Mouse (Mus musculus) heart, adult 2 months (tissue): ENCODE results near the gene Tmem240. TPM values are rescaled to one million over a fixed set of nuclear protein-coding genes. Genes with fewer than 3 reads are reported as not detected.
"Not testable (repeated sequence)": the region's sequence is repeated elsewhere in the genome, so short reads cannot be mapped to it uniquely, and the experiment has no call there.

ENCODE experiments used
- DNase-seq, 2 experiments: peaks; one replicate each; pipeline ENCODE4 v3.0.0; 2021
- H3K27ac ChIP-seq: fragments of 200-600 bp; 2 replicates; pipeline ENCODE4 v1.8.1; 2022
- H3K27me3 ChIP-seq: fragments of 200-500 bp; 2 replicates; pipeline ENCODE4 v1.6.1; 2012; ENCODE audit warnings: mild to moderate bottlenecking, low read length, inconsistent platforms, mixed read lengths; ENCODE audit not compliant: control insufficient read depth, insufficient read depth
- H3K36me3 ChIP-seq: fragments of 200-500 bp; 2 replicates; pipeline ENCODE4 v1.6.1; 2012; ENCODE audit warnings: low read length, inconsistent platforms; ENCODE audit not compliant: control insufficient read depth, insufficient read depth
- H3K4me1 ChIP-seq: fragments of 200-500 bp; 2 replicates; pipeline ENCODE4 v1.6.1; 2011; ENCODE audit warnings: low read length; ENCODE audit not compliant: control insufficient read depth, insufficient read depth
- H3K4me3 ChIP-seq: fragments of 200-600 bp; 2 replicates; pipeline ENCODE4 v1.8.1; 2022
- H3K79me2 ChIP-seq: fragments of 200-500 bp; replicated peaks from 2 replicates; pipeline ENCODE4 v1.6.1; 2012; ENCODE audit warnings: mild to moderate bottlenecking, inconsistent platforms, low read length, moderate library complexity, mixed read lengths; ENCODE audit not compliant: control insufficient read depth, insufficient read depth
- H3K9ac ChIP-seq: fragments of 200-500 bp; 2 replicates; pipeline ENCODE4 v1.6.1; 2012; ENCODE audit warnings: low read depth, mild to moderate bottlenecking, control low read depth, inconsistent platforms, low read length, mixed read lengths
- CTCF ChIP-seq: fragments of 200-600 bp; IDR thresholded peaks from 2 replicates; pipeline ENCODE4 v1.8.1; 2022; ENCODE audit warnings: antibody characterized with exemption, mild to moderate bottlenecking, moderate library complexity
- EP300 ChIP-seq: fragments of 200-500 bp; IDR thresholded peaks from 2 replicates; pipeline ENCODE4 v1.6.1; 2011; ENCODE audit warnings: low read depth, low read length, control low read depth; ENCODE audit not compliant: insufficient read depth
- POLR2A ChIP-seq: fragments of 200-500 bp; IDR thresholded peaks from 2 replicates; pipeline ENCODE4 v1.6.1; 2011; ENCODE audit warnings: mild to moderate bottlenecking, low read depth, low read length, control low read depth; ENCODE audit not compliant: insufficient read depth
- WGBS: fragments of 180-500 bp; shearing (Covaris S2); methylation state at CpG from one replicate; pipeline ENCODE4 v1.1.7; 2018; 5-methylcytosine and 5-hydroxymethylcytosine counted together
- intact Hi-C: fragments of 180-260 bp; cut with DNase I; formaldehyde crosslinking; loops from one replicate; pipeline ENCODE4 v1.15.1; 2025
- polyA plus RNA-seq: library from polyadenylated mRNA; depleted of rRNA; stranded (reverse); fragments of >200 nt; gene quantifications from 2 replicates; pipeline ENCODE4 v1.2.3, GENCODE M21; 2012
- total RNA-seq, 2 experiments: library from RNA; stranded (reverse); gene quantifications; 2 replicates each; pipeline ENCODE4 v1.2.3; 2021

Tmem240 gene
- total and polyA plus RNA-seq, 3 experiments, result 0.26 to 0.33 (median 0.32) TPM

DNA sequence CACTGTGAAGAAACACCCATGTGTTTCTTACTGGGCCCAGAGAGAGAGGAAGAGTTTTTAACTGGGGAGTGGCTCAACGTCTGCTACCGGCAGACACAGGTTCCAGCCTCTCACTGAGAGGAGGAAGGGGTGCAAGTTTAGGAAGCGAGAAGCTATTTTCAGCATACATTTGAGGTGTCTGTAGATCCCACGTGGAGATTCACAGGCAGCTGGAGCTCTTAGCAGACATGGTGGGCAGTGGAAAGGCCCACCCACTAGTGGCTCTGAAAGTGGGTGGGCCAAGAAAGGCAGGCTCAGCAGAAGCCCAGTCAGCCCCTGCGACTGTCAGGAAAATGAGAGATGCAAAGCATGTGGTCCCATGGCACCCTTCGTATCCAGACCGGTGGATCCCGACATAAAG, 3.7 kb downstream of the Tmem240 start:
- Histone ChIP-seq H3K27me3 (no peaks in the 10 kb centered on the region), H3K36me3 (no peaks in the 10 kb centered on the region), H3K79me2 (no peaks in the 10 kb centered on the region), H3K27ac (no peak overlapping the region), H3K4me3 (no peak overlapping the region), H3K9ac (no peak overlapping the region), H3K4me1 (no peaks in the 10 kb centered on the region)
- DNase-seq, result no peak
- no peak for TF ChIP-seq POLR2A
- no peak for TF ChIP-seq EP300
- TF ChIP-seq CTCF, result no peak
- WGBS, result 49% methylated on average over 8 of the region's 8 CpGs
- intact Hi-C loops, result no loop called here

DNA sequence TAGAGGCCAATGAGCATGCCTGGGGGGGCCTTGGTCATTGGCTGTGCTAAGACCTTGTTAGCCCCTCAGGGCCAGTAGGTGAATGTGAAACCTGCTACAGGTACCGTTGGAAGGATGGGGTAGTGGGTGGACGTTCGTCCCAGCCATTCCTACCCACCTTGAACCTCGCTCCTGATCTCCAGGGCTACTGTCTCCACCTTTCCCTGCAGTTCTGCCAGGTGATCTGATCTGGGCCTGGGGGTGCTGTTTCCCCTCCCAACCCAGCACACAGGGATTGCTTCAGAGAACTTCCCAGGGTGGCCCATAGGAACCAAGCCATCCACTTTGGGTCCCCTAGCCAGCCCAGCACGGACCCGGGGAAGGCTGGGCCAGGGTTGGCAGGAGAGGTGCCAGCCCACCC, 4.6 kb downstream of the Tmem240 start:
- intact Hi-C loops, result no loop called here
- Histone ChIP-seq H3K27ac (no peak overlapping the region), H3K4me1 (no peaks in the 10 kb centered on the region), H3K27me3 (no peaks in the 10 kb centered on the region), H3K79me2 (no peaks in the 10 kb centered on the region), H3K36me3 (no peaks in the 10 kb centered on the region), H3K4me3 (no peak overlapping the region), H3K9ac (no peak overlapping the region)
- TF ChIP-seq CTCF (no peak), EP300 (no peak), POLR2A (no peak)
- no peak for DNase-seq
- 86% methylated on average over 6 of the region's 6 CpGs for WGBS

DNA sequence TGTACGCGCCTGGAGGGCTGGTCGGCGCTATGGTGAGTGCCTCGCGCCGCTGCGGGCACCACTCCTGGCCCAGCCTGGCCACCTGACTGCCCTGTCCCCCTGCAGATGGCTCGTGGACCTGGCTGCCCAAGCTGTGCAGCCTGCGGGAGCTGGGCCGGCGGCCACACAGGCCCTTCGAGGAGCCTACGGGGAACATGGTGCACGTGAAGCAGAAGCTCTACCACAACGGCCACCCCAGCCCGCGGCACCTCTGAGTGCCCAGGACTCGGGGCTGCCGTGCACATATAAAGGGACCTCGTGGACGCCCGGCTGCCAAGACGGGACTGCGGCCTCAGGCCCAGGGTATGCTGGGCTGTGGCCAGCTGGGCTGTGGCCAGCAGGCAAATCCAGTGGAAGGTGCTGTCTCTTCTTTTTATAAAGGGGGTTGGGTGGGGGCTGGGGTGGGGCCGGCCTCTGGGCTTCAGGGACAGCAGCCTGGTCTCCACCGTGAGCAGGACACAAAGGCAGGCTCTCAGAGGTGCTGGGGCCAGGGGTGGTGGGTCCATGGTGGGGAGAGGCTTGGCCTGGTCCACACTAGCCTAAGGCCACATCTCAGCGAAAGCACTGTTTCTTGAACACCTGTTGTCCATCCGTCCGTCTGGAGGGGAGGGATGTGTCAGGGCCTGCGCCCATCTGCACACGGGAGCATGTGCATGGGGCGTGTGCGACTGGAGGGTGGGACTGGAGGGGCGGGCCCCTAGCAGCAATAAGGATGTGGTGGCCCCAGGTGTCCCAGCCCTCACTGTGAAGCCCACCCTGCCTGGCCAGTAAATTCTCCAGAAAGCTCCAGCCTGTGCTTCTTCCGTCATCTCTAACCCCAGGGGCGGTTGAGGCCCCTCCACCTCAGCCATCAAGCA, 5.4 kb downstream of the Tmem240 start:
- H3K4me3 ChIP-seq, result no peak overlapping the region

DNA sequence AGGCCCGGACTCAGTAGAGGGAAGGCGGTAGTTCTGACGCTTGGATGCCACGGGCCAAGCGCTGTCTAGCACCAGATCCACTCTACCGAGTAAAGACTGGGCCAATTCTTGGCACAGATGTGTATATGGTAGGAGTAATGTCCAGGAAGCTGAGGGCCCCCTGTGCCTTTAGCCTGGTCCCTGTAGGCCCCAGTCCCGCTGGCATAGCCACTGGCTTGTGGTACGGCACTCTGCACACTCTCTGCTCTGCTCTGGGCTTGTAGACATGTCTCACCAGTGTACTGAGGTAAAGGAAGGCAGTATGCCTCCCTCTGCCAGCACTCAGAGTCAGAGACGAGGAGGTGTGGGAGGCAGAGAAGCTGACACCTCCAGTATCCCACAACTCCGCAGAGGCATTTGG, 6.1 kb downstream of the Tmem240 start:
- 82% methylated on average over 10 of the region's 10 CpGs for WGBS
- H3K27me3 ChIP-seq, intact Hi-C loops, H3K9ac ChIP-seq, H3K36me3 ChIP-seq, H3K4me1 ChIP-seq, DNase-seq, H3K4me3 ChIP-seq, H3K79me2 ChIP-seq, H3K27ac ChIP-seq: not testable (repeated sequence)

More for the DNA sequence above, 5.4 kb downstream of the Tmem240 start:
- no peak overlapping the region for H3K27ac ChIP-seq
- peak; percentile 37 to 46 for DNase-seq
- H3K9ac ChIP-seq, result no peak overlapping the region
- no peaks in the 10 kb centered on the region for H3K36me3 ChIP-seq
- 68% methylated on average over 37 of the region's 37 CpGs for WGBS
- no peaks in the 10 kb centered on the region for H3K4me1 ChIP-seq
- H3K79me2 ChIP-seq, result no peaks in the 10 kb centered on the region
- TF ChIP-seq CTCF (no peak), POLR2A (no peak), EP300 (no peak)
- H3K27me3 ChIP-seq, result no peaks in the 10 kb centered on the region
- intact Hi-C loops, result no loop called here

DNA sequence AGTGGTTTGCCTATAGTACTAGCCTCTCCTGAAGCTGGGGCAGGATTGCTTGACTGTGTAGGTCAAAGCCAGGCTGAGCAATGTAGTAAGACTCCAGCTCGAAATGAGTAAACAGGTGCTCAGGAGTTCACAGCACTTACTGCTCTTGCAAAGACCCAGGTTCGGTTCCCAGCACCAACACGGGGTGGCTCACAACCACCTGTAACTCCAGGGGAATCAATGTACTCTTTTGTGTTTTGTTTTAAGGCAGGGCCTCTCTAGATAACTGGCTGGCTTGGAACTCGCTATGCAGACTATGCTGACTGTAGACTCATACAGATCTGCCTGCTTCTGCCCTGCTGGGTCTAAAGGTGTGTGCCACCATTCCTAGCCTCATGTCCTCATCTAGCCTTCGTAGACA, 8.1 kb downstream of the Tmem240 start:
- H3K27ac ChIP-seq, result no peak overlapping the region
- no peak overlapping the region for H3K9ac ChIP-seq
- intact Hi-C loops, result no loop called here
- H3K4me1 ChIP-seq, result no peaks in the 10 kb centered on the region
- DNase-seq, result no peak
- WGBS, result 92% methylated on average over 5 of the region's 5 CpGs
- H3K27me3 ChIP-seq, result no peaks in the 10 kb centered on the region
- no peaks in the 10 kb centered on the region for H3K36me3 ChIP-seq
- H3K4me3 ChIP-seq, result no peak overlapping the region
- TF ChIP-seq CTCF (no peak), EP300 (no peak), POLR2A (no peak)
- H3K79me2 ChIP-seq, result no peaks in the 10 kb centered on the region

DNA sequence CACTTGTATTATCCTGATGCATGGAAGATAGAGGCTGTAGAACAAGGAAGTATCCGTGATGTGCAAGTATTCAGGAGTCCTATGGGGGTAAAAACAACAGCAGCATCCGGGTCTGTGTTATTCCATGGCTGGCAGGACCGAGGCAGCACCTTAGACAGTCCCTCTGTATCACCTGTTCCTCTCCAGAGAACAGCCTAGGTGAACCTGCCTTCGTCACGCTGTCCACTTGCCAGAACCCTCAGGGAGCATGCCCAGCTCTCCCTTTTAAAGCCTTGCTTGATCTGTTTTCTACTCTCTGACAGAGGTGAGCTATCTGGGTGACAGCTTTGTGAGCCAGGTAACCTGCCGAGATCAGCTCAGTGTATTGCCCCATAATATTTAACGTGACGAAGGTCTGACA, 9.9 kb downstream of the Tmem240 start:
- H3K36me3 ChIP-seq, result no peaks in the 10 kb centered on the region
- TF ChIP-seq EP300 (no peak), CTCF (no peak), POLR2A (no peak)
- WGBS, result 87% methylated on average over 8 of the region's 8 CpGs

More for the DNA sequence above, 9.9 kb downstream of the Tmem240 start:
- Histone ChIP-seq H3K27ac (no peak overlapping the region), H3K4me1 (no peaks in the 10 kb centered on the region), H3K4me3 (no peak overlapping the region), H3K79me2 (no peaks in the 10 kb centered on the region), H3K9ac (no peak overlapping the region), H3K27me3 (no peaks in the 10 kb centered on the region)
- intact Hi-C loops, result no loop called here
- no peak for DNase-seq
